Mouse (Mus musculus): ENCODE results near the gene Wdr24. TPM values are rescaled to one million over a fixed set of nuclear protein-coding genes. Genes with fewer than 3 reads are reported as not detected.
A peak's percentile ranks its signal among the peaks of the same experiment; 100 is the strongest.

The Wdr24 gene
- polyA plus RNA-seq, 1 experiment from 2014 or later = 11.6 TPM

- no peak overlapping the region for H3K27ac ChIP-seq (ENCODE audit: low read length)
- H3K4me1 ChIP-seq (ENCODE audit: control insufficient read depth, low read depth, low read length) = peaks cover 58% of the 10 kb centered on the region
- no peaks in the 10 kb centered on the region for H3K9me3 ChIP-seq (replicated peaks; ENCODE audit: control insufficient read depth, low read length)
- H3K4me2 ChIP-seq (ENCODE audit: low read depth, low read length) = no peak overlapping the region
- no peak overlapping the region for H3K9ac ChIP-seq (ENCODE audit: low read depth, low read length)
- H3K27me3 ChIP-seq (ENCODE audit: control insufficient read depth, insufficient read depth, low read depth, low read length) = no peaks in the 10 kb centered on the region
- H3K36me3 ChIP-seq (ENCODE audit: control insufficient read depth, insufficient read depth) = peaks cover 14% of the 10 kb centered on the region
- 89% methylated on average over 22 of the region's 22 CpGs for WGBS (ENCODE audit: insufficient replicate concordance)
- H3K4me3 ChIP-seq (ENCODE audit: low read depth, low read length) = no peak overlapping the region
- no peak for ATAC-seq (ENCODE audit: low read depth)
These were observed 4.3 kb downstream of the Wdr24 start for GRCm38 (mm10) chr17:25827546-25828222.

- Histone ChIP-seq H3K36me3 (ENCODE audit: control insufficient read depth, insufficient read depth) (peaks cover 14% of the 10 kb centered on the region), H3K9me3 (replicated peaks; ENCODE audit: control insufficient read depth, low read length) (no peaks in the 10 kb centered on the region), H3K9ac (ENCODE audit: low read depth, low read length) (peak overlapping the region; percentile 73; the same call in 1 of the 2 replicates), H3K4me1 (ENCODE audit: control insufficient read depth, low read depth, low read length) (peaks cover 55% of the 10 kb centered on the region), H3K27me3 (ENCODE audit: control insufficient read depth, insufficient read depth, low read depth, low read length) (no peaks in the 10 kb centered on the region), H3K4me3 (ENCODE audit: low read depth, low read length) (peak overlapping the region; percentile 60), H3K27ac (ENCODE audit: low read length) (peak overlapping the region; percentile 75), H3K4me2 (ENCODE audit: low read depth, low read length) (peak overlapping the region; percentile 69)
- no peak for ATAC-seq (ENCODE audit: low read depth)
- 83% methylated on average over 8 of the region's 8 CpGs for WGBS (ENCODE audit: insufficient replicate concordance)
These were observed 4.8 kb downstream of the Wdr24 start for GRCm38 (mm10) chr17:25828223-25828594.

GRCm38 (mm10) chr17:25828712-25829557 lies 5.5 kb downstream of the Wdr24 start, which contains the start of gene Jmjd8:
Jmjd8 (plus strand) TSS chr17:25828867.
- H3K9me3 ChIP-seq (replicated peaks; ENCODE audit: control insufficient read depth, low read length) = no peaks in the 10 kb centered on the region
- peaks cover 14% of the 10 kb centered on the region for H3K36me3 ChIP-seq (ENCODE audit: control insufficient read depth, insufficient read depth)
- peak within 1 kb of the TSS; percentile 75 for H3K27ac ChIP-seq (ENCODE audit: low read length)
- WGBS (ENCODE audit: insufficient replicate concordance) = 1% methylated on average over 32 of the region's 32 CpGs
- H3K4me2 ChIP-seq (ENCODE audit: low read depth, low read length) = peak within 1 kb of the TSS; percentile 69
- no peaks in the 10 kb centered on the region for H3K27me3 ChIP-seq (ENCODE audit: control insufficient read depth, insufficient read depth, low read depth, low read length)
- peak; percentile 11; the same call in 1 of the 2 replicates for ATAC-seq (ENCODE audit: low read depth)
- H3K4me3 ChIP-seq (ENCODE audit: low read depth, low read length) = peak within 1 kb of the TSS; percentile 60
- H3K9ac ChIP-seq (ENCODE audit: low read depth, low read length) = peak within 1 kb of the TSS; percentile 73
- H3K4me1 ChIP-seq (ENCODE audit: control insufficient read depth, low read depth, low read length) = peaks cover 60% of the 10 kb centered on the region

DNA sequence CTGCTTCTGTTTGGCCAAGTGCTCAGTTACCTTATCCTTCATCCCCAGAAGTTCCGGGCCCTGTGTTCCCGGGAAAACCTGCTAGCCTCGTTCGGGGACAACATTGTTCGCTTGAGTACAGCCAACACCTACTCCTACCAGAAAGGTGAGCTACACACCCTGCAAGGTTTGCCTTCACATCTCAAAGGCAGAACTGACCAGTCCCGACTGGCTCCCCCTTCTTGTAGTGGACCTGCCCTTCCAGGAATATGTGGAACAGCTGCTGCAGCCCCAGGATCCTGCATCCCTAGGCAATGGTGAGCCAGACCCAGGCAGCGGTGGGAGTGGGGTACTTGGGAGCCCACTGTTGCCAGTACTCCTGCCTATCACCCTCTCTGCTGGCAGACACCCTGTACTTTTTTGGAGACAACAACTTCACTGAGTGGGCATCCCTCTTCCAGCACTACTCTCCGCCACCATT lies 6.2 kb downstream of the Wdr24 start:
- H3K4me3 ChIP-seq (ENCODE audit: low read depth, low read length) = peak overlapping the region; percentile 60
- WGBS (ENCODE audit: insufficient replicate concordance) = 39% methylated on average over 8 of the region's 8 CpGs
- H3K9ac ChIP-seq (ENCODE audit: low read depth, low read length) = peak overlapping the region; percentile 73
- no peaks in the 10 kb centered on the region for H3K27me3 ChIP-seq (ENCODE audit: control insufficient read depth, insufficient read depth, low read depth, low read length)
- H3K4me1 ChIP-seq (ENCODE audit: control insufficient read depth, low read depth, low read length) = peaks cover 60% of the 10 kb centered on the region
- peak overlapping the region; percentile 69 for H3K4me2 ChIP-seq (ENCODE audit: low read depth, low read length)
- H3K36me3 ChIP-seq (ENCODE audit: control insufficient read depth, insufficient read depth) = peaks cover 14% of the 10 kb centered on the region
- peak overlapping the region; percentile 75 for H3K27ac ChIP-seq (ENCODE audit: low read length)
- H3K9me3 ChIP-seq (replicated peaks; ENCODE audit: control insufficient read depth, low read length) = no peaks in the 10 kb centered on the region
- no peak for ATAC-seq (ENCODE audit: low read depth)

- Histone ChIP-seq H3K27ac (ENCODE audit: low read length) (peak overlapping the region; percentile 75; the same call in 1 of the 2 replicates), H3K27me3 (ENCODE audit: control insufficient read depth, insufficient read depth, low read depth, low read length) (no peaks in the 10 kb centered on the region), H3K9ac (ENCODE audit: low read depth, low read length) (no peak overlapping the region; the same call in 1 of the 2 replicates), H3K4me2 (ENCODE audit: low read depth, low read length) (peak overlapping the region; percentile 69; the same call in 1 of the 2 replicates), H3K36me3 (ENCODE audit: control insufficient read depth, insufficient read depth) (peaks cover 14% of the 10 kb centered on the region), H3K9me3 (replicated peaks; ENCODE audit: control insufficient read depth, low read length) (no peaks in the 10 kb centered on the region), H3K4me1 (ENCODE audit: control insufficient read depth, low read depth, low read length) (peaks cover 60% of the 10 kb centered on the region), H3K4me3 (ENCODE audit: low read depth, low read length) (peak overlapping the region; percentile 60; the same call in 1 of the 2 replicates)
- 66% methylated on average over 4 of the region's 4 CpGs for WGBS (ENCODE audit: insufficient replicate concordance)
- ATAC-seq (ENCODE audit: low read depth) = no peak
These were observed 6.8 kb downstream of the Wdr24 start for GRCm38 (mm10) chr17:25830200-25830753.

GRCm38 (mm10) chr17:25830806-25831431 lies 7.5 kb downstream of the Wdr24 start:
- Histone ChIP-seq H3K9me3 (replicated peaks; ENCODE audit: control insufficient read depth, low read length) (no peaks in the 10 kb centered on the region), H3K4me3 (ENCODE audit: low read depth, low read length) (no peak overlapping the region), H3K4me2 (ENCODE audit: low read depth, low read length) (0 out of 2 replicates have a peak overlapping the region, but pooled peaks have one; percentile 99), H3K4me1 (ENCODE audit: control insufficient read depth, low read depth, low read length) (peaks cover 63% of the 10 kb centered on the region), H3K27me3 (ENCODE audit: control insufficient read depth, insufficient read depth, low read depth, low read length) (no peaks in the 10 kb centered on the region), H3K27ac (ENCODE audit: low read length) (no peak overlapping the region), H3K36me3 (ENCODE audit: control insufficient read depth, insufficient read depth) (peaks cover 14% of the 10 kb centered on the region), H3K9ac (ENCODE audit: low read depth, low read length) (no peak overlapping the region; the same call in 1 of the 2 replicates)
- no peak for ATAC-seq (ENCODE audit: low read depth)
- 78% methylated on average over 14 of the region's 14 CpGs for WGBS (ENCODE audit: insufficient replicate concordance)

GRCm38 (mm10) chr17:25831451-25832281 lies 8.2 kb downstream of the Wdr24 start:
- Histone ChIP-seq H3K27ac (ENCODE audit: low read length) (peak overlapping the region; percentile 97), H3K36me3 (ENCODE audit: control insufficient read depth, insufficient read depth) (peaks cover 14% of the 10 kb centered on the region), H3K9me3 (replicated peaks; ENCODE audit: control insufficient read depth, low read length) (no peaks in the 10 kb centered on the region), H3K9ac (ENCODE audit: low read depth, low read length) (peak overlapping the region; percentile 79), H3K4me1 (ENCODE audit: control insufficient read depth, low read depth, low read length) (peaks cover 71% of the 10 kb centered on the region), H3K4me2 (ENCODE audit: low read depth, low read length) (peak overlapping the region; percentile 99), H3K27me3 (ENCODE audit: control insufficient read depth, insufficient read depth, low read depth, low read length) (no peaks in the 10 kb centered on the region), H3K4me3 (ENCODE audit: low read depth, low read length) (peak overlapping the region; percentile 92)
- 41% methylated on average over 21 of the region's 21 CpGs for WGBS (ENCODE audit: insufficient replicate concordance)
- no peak for ATAC-seq (ENCODE audit: low read depth)
